Mouse (Mus musculus) liver, embryonic 15.5 days (tissue): ENCODE results near the gene Nmrk1. TPM values are rescaled to one million over a fixed set of nuclear protein-coding genes. Genes with fewer than 3 reads are reported as not detected.
"Not testable (repeated sequence)": the region's sequence is repeated elsewhere in the genome, so short reads cannot be mapped to it uniquely, and the experiment has no call there.

Experiments
- ATAC-seq: fragments of 200-750 bp; cut with Nextera tagmentation; 2 replicates; pipeline ENCODE4 v1.8.0; 2017; ENCODE audit warnings: moderate number of reproducible peaks, mild to moderate bottlenecking, moderate library complexity; ENCODE audit not compliant: insufficient read depth
- H3K27ac ChIP-seq: fragments of 300-500 bp; sonication (generic); replicated peaks from 2 replicates; pipeline ENCODE4 v1.5.1; 2015; ENCODE audit warnings: mild to moderate bottlenecking, inconsistent platforms
- H3K27me3 ChIP-seq: fragments of 300-500 bp; sonication (generic); 2 replicates; pipeline ENCODE4 v1.6.1; 2015; ENCODE audit warnings: mild to moderate bottlenecking, inconsistent platforms
- H3K36me3 ChIP-seq: fragments of 300-500 bp; sonication (generic); replicated peaks from 2 replicates; pipeline ENCODE4 v1.6.1; 2015; ENCODE audit warnings: moderate library complexity, mild to moderate bottlenecking, inconsistent platforms
- H3K4me1 ChIP-seq: fragments of 300-500 bp; sonication (generic); replicated peaks from 2 replicates; pipeline ENCODE4 v1.6.1; 2015; ENCODE audit warnings: inconsistent platforms
- H3K4me2 ChIP-seq: fragments of 300-500 bp; sonication (generic); 2 replicates; pipeline ENCODE4 v1.6.1; 2015; ENCODE audit warnings: moderate library complexity, mild to moderate bottlenecking, inconsistent platforms
- H3K4me3 ChIP-seq: fragments of 300-500 bp; sonication (generic); replicated peaks from 2 replicates; pipeline ENCODE4 v1.5.1; 2015; ENCODE audit warnings: mild to moderate bottlenecking, inconsistent platforms
- H3K9ac ChIP-seq: fragments of 300-500 bp; sonication (generic); 2 replicates; pipeline ENCODE4 v1.6.1; 2015; ENCODE audit warnings: moderate library complexity, mild to moderate bottlenecking, inconsistent platforms
- H3K9me3 ChIP-seq: fragments of 300-500 bp; sonication (generic); replicated peaks from 2 replicates; pipeline ENCODE4 v1.6.1; 2016; ENCODE audit warnings: inconsistent platforms
- WGBS: fragments of 180-500 bp; shearing (Covaris S2); methylation state at CpG from one replicate; pipeline ENCODE4 v1.1.7; 2015; ENCODE audit warnings: mixed read lengths; ENCODE audit not compliant: insufficient replicate concordance; 5-methylcytosine and 5-hydroxymethylcytosine counted together
- polyA plus RNA-seq: library from polyadenylated mRNA; unstranded; fragments of >200 nt; fragmentation: Nextera tagmentation; extraction: Ambion mirVana; gene quantifications from 2 replicates; pipeline ENCODE4 v1.2.1, GENCODE M21; 2015

Nmrk1 gene
- 5.5 and 5.9 TPM in 2 replicates for polyA plus RNA-seq

DNA sequence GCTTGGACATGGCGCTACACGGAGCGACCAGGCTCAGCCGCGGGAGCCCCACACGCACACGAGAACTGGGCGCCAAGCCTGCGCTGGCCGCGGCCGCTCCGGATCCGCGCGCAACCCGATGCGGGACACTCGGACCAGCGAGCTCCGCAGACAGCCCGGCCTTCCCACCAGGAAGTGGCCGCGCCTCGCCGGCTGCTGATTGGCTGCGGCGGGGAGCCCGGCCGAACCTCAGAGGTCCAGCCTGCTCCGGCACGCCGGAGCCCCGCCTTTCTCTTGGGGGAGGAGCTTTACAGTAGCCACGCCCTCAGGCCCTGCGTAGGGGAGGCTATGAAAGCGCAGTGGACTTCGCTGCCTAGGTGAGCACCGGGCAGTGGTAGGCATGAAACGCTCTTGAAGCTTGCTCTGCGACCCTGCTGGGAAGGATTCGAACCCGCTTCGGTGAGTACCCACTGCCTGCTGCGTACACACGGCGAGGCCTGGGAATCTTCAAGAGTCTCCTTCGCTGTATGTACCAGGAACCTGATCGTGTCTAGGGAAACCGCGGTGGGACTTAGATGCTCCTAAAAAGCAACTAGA is at the start of gene Nmrk1, which contains the start of gene Ostf1:
TSS of gene Nmrk1 (plus strand) at position 307 of the 576 bp plus-strand sequence.
TSS of gene Ostf1 (minus strand) at position 180 of the 576 bp plus-strand sequence.
- Histone ChIP-seq H3K4me2 (peak within 1 kb of the TSS; percentile 93), H3K27ac (peak within 1 kb of the TSS; percentile 87), H3K36me3 (no peaks in the 10 kb centered on the region), H3K27me3 (no peaks in the 10 kb centered on the region), H3K4me3 (peak within 1 kb of the TSS; percentile 97), H3K9me3 (no peaks in the 10 kb centered on the region), H3K9ac (peak within 1 kb of the TSS; percentile 85), H3K4me1 (peaks cover 39% of the 10 kb centered on the region)
- peak; percentile 99 for ATAC-seq
- WGBS: under 1% methylated on average over 51 of the region's 51 CpGs

DNA sequence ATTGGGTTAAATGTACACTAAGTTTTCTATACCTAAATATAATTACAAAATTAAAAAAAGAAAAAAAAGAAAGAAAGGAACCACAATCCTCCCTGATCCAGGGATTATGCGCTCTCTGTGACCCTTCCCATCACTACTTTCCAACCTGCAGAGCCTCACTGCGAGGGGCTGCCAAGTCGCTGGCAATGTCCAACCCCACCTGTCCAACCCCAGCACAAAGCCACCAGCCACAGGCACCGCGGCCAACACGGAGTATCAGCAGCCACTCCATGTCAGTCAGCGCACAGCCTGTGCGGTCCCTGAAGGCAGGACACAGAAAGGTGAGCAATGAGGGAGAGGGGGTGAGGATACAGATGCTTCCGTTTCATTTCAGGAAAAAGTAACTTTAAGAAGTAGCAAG is 49.5 kb upstream of the Nmrk1 start:
- no peak overlapping the region for H3K27ac ChIP-seq
- no peak overlapping the region for H3K9ac ChIP-seq
- no peaks in the 10 kb centered on the region for H3K9me3 ChIP-seq
- no peak for ATAC-seq
- 85% methylated on average over 9 of the region's 9 CpGs for WGBS
- no peaks in the 10 kb centered on the region for H3K27me3 ChIP-seq
- no peak overlapping the region for H3K4me3 ChIP-seq
- H3K36me3 ChIP-seq: 0 out of 2 replicates have a peak, but pooled peaks cover 15% of the 10 kb centered on the region
- H3K4me2 ChIP-seq: no peak overlapping the region
- peaks cover 8% of the 10 kb centered on the region; the same call in 1 of the 2 replicates for H3K4me1 ChIP-seq

DNA sequence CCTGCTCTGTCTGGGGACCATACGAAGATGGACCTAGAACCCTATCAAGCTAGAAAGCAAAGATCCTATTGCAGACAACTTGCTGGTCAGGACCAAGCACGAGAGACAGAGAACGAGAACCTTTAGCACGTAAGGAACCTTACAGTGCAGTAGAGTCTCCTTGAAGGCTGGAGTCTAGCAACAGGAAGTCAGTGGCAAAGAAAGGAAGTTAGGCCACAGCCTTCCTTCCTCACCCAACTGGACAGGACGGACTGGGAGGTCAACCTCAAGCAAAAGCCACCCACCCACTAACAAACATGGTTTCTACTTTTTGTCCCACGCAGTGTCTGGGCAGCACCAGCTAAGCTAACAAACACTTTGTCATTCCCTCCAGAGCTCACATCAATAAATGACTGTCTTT is 48.9 kb upstream of the Nmrk1 start:
- H3K36me3 ChIP-seq: 0 out of 2 replicates have a peak, but pooled peaks cover 20% of the 10 kb centered on the region
- H3K4me2 ChIP-seq: no peak overlapping the region
- no peak overlapping the region for H3K4me3 ChIP-seq
- H3K27ac ChIP-seq: peak overlapping the region; percentile 9; the same call in 1 of the 2 replicates
- H3K9me3 ChIP-seq: no peaks in the 10 kb centered on the region
- peaks cover 8% of the 10 kb centered on the region; the same call in 1 of the 2 replicates for H3K4me1 ChIP-seq
- no peaks in the 10 kb centered on the region for H3K27me3 ChIP-seq
- ATAC-seq: no peak
- WGBS: 46% methylated on average over 6 of the region's 6 CpGs
- no peak overlapping the region for H3K9ac ChIP-seq

DNA sequence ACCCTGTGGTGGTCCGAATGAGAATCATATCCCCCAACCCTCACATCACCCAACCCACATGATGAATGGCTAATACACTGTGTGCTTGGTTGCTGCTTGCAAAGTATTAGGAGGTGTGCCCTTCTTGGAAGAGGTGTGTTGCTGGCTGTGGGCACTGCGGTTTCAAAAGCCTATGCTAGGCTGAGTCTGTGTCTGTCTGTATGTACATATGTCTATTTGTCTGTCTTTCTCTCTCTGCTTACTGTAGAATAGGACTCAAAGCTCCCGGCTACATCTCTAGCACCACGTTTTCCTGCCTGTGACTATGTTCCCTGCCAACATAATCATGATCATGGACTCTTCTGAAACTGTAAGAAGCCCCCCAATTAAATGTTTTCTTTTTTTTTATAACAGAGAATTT is 48.0 kb upstream of the Nmrk1 start:
- no peak overlapping the region for H3K9ac ChIP-seq
- no peak overlapping the region for H3K27ac ChIP-seq
- WGBS: 69% methylated on average over 4 of the region's 4 CpGs

DNA sequence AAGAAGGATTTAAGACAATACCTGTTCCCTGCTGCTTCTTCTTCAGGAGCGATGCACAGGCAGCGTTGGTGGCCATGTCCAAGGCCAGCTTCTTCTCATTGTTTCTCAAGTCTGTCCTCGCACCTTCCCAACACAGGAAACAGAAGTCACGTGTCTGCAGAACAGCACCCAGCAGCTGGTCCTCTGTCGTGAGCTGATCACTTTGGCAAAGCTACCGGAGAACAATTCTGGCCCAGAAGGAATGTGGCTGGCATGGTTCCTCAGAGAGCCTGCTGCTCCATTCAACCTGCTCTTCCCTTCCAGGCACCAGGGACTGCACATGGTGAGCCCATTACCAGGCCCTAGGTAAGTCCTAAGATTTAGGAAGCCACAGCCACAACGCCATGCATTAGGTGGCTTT is 47.1 kb upstream of the Nmrk1 start:
- Histone ChIP-seq H3K4me2 (no peak overlapping the region), H3K4me1 (peaks cover 8% of the 10 kb centered on the region; the same call in 1 of the 2 replicates), H3K27ac (no peak overlapping the region), H3K9ac (no peak overlapping the region), H3K4me3 (no peak overlapping the region), H3K27me3 (no peaks in the 10 kb centered on the region), H3K36me3 (peaks cover 24% of the 10 kb centered on the region; the same call in 1 of the 2 replicates), H3K9me3 (no peaks in the 10 kb centered on the region)
- no peak for ATAC-seq
- WGBS: 78% methylated on average over 7 of the region's 7 CpGs

More for the DNA sequence above, 48.0 kb upstream of the Nmrk1 start:
- Histone ChIP-seq H3K9me3 (no peaks in the 10 kb centered on the region), H3K4me2 (no peak overlapping the region), H3K4me1 (peaks cover 8% of the 10 kb centered on the region; the same call in 1 of the 2 replicates), H3K4me3 (no peak overlapping the region), H3K36me3 (peaks cover 20% of the 10 kb centered on the region; the same call in 1 of the 2 replicates), H3K27me3 (no peaks in the 10 kb centered on the region)
- no peak for ATAC-seq

DNA sequence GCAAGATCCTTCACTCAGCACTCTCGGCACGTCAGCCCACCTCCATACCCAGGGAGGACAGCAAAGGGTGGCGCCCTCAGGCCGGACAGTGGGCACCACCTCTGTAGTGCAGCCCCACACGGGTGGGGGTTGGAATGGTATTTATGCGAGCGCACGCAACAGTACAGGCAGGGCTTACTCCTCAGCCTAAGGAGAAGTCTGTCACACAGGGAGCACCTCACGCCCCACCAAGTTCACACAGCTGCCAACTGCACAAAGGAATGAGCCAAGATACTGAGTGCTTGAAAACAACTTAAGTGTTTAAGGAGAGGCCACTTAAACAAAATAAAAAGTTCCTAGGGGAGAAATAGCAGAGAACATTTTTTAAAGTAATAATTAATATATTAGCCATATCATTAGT is 44.6 kb upstream of the Nmrk1 start:
- peaks cover 24% of the 10 kb centered on the region for H3K36me3 ChIP-seq

DNA sequence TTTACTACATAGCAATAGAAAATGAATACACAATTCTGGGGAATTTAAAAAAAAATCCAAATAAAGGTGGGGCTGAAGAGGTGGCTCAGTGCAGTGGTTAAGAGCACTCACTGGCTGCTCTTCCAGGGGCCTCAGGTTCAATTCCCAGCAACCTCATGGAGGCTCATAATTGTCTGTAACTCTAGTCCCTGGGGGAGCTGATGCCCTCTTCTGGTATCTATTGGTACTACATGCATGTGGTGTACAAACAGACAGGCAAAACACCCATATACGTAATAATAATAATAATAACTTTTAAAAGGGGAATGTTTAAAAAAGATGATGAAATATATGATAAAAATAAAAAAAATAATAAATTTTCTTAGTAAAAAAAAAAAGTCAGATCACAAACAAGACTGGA is 43.5 kb upstream of the Nmrk1 start:
- 0 out of 2 replicates have a peak, but pooled peaks cover 2% of the 10 kb centered on the region for H3K4me1 ChIP-seq
- no peaks in the 10 kb centered on the region for H3K9me3 ChIP-seq
- H3K27me3 ChIP-seq: no peaks in the 10 kb centered on the region
- no peak for ATAC-seq
- 90% methylated on average over 1 of the region's 1 CpGs for WGBS
- H3K4me2 ChIP-seq: no peak overlapping the region
- H3K27ac ChIP-seq: no peak overlapping the region
- H3K36me3 ChIP-seq: peaks cover 24% of the 10 kb centered on the region
- H3K9ac ChIP-seq: no peak overlapping the region
- H3K4me3 ChIP-seq: no peak overlapping the region

More for the DNA sequence above, 44.6 kb upstream of the Nmrk1 start:
- ATAC-seq: no peak
- no peaks in the 10 kb centered on the region for H3K27me3 ChIP-seq
- peaks cover 8% of the 10 kb centered on the region; the same call in 1 of the 2 replicates for H3K4me1 ChIP-seq
- no peak overlapping the region for H3K9ac ChIP-seq
- no peaks in the 10 kb centered on the region for H3K9me3 ChIP-seq
- H3K4me3 ChIP-seq: no peak overlapping the region
- 84% methylated on average over 9 of the region's 9 CpGs for WGBS
- no peak overlapping the region for H3K27ac ChIP-seq
- no peak overlapping the region for H3K4me2 ChIP-seq

DNA sequence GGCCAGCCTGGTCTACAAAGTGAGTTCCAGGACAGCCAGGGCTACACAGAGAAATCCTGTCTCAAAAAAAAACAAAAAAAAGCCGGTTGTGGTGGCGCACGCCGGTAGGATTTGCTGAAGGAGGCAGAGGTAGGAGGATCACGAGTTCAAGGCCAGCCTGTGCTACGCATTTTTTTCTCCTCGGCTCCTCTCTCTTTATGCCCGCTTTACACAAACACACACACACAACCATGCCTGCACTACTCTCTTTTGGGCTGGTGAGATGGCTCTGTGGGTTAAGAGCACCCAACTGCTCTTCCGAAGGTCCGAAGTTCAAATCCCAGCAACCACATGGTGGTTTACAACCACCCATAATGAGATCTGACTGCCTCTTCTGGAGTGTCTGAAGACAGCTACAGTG is 42.9 kb upstream of the Nmrk1 start:
- not testable (repeated sequence) for ATAC-seq, H3K9ac ChIP-seq, H3K27me3 ChIP-seq, H3K4me1 ChIP-seq, H3K4me2 ChIP-seq, H3K27ac ChIP-seq, H3K9me3 ChIP-seq, H3K4me3 ChIP-seq
- peaks cover 24% of the 10 kb centered on the region for H3K36me3 ChIP-seq
- whole genome bisulfite sequencing: 84% methylated on average over 10 of the region's 10 CpGs

DNA sequence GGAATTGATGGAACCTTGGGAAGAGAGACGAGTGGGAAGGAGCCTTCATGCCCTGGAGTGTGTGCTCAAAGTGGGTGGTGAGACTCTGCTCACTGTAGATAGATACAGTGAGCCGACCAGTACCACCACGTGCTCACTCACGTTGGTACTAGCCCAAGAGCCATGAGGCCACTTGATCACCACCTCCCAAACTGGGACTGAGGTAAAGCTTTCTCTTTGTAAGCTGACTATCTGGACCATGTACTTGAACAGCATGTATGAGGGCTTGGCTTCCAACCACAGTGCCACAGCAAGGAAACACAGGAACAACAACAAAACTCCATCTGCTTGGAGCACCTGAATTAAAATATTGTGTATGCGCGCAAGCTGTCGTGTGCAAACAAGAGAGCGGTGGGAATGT is 42.5 kb upstream of the Nmrk1 start:
- Histone ChIP-seq H3K27ac (no peak overlapping the region), H3K9me3 (no peaks in the 10 kb centered on the region), H3K4me3 (no peak overlapping the region), H3K27me3 (no peaks in the 10 kb centered on the region), H3K9ac (no peak overlapping the region), H3K4me1 (no peaks in the 10 kb centered on the region), H3K36me3 (peaks cover 22% of the 10 kb centered on the region), H3K4me2 (no peak overlapping the region)
- WGBS: 84% methylated on average over 8 of the region's 8 CpGs
- ATAC-seq: no peak

DNA sequence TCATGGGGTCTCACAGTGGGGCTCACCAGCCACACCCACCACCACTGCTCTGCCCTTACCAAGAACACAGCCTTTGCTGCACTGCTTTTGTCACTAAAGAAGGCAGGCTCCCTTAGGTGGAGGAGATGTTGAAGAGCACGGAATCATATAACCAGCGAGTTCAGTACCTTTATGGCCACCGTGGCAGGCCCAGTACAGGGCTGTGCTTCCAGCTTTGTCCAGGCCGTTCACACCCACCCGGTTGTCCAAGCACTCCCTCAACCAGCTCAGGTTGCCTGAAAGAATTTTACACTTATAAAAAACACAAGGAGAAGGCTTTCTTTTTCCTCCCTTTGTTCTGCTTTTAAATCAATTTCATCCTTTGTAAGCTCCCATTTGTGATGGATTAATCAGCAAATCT is 41.5 kb upstream of the Nmrk1 start:
- no peak overlapping the region for H3K27ac ChIP-seq
- no peaks in the 10 kb centered on the region for H3K27me3 ChIP-seq
- no peak overlapping the region for H3K9ac ChIP-seq
- H3K4me2 ChIP-seq: no peak overlapping the region
- 83% methylated on average over 5 of the region's 5 CpGs for WGBS
- H3K4me3 ChIP-seq: no peak overlapping the region
- H3K9me3 ChIP-seq: no peaks in the 10 kb centered on the region
- ATAC-seq: no peak
- peaks cover 17% of the 10 kb centered on the region for H3K36me3 ChIP-seq
- no peaks in the 10 kb centered on the region for H3K4me1 ChIP-seq

DNA sequence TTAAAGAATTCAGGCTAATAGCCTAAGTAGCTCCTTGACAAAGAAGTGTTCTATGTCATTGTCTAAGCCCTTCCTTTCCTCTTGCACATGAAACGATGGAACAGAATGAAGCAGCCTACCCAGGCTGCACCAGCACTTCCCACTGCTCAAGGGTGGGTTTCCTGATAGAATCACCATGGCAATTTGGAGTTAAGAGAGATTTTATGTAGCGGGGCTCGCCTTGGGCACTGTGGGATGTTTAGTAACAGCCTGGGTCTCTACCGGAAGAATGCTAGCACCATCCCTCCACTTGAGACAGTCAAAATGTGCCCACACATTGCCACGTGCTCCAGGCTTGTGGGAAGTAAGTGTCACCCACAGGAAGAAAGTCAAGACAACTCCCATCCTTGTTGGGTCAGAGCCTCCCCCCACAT is 40.8 kb upstream of the Nmrk1 start:
- Histone ChIP-seq H3K36me3 (peaks cover 11% of the 10 kb centered on the region), H3K27ac (no peak overlapping the region), H3K9me3 (no peaks in the 10 kb centered on the region), H3K4me3 (no peak overlapping the region), H3K4me2 (no peak overlapping the region), H3K9ac (no peak overlapping the region), H3K27me3 (no peaks in the 10 kb centered on the region), H3K4me1 (no peaks in the 10 kb centered on the region)
- no peak for ATAC-seq
- WGBS: 40% methylated on average over 5 of the region's 5 CpGs
